ENCODE assay signal across 9 mouse cellular contexts in the genomic region with DNA sequence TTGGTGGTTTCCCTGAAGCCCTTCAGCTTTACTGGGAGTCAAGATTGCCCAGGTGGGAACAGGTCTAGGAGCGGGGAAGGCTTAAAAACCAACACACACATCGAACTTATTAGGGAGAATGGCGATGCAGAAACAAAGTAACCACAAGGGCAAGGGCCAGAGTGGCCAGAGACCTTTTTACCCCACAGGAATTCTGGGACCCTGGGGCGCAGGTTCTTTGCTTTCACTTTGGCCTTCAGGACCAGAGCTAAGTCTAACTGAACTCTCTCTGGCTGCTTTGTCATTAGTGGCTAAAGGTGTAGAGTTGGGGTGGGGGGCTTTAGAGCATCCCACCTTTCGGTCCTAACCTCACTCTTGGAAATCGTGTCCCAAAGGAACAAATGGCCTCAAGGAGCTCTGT. TPM values are rescaled to one million over a fixed set of nuclear protein-coding genes. Genes with fewer than 3 reads are reported as not detected.
DNase-seq lines count a peak whose midpoint lies in the region; ATAC-seq and TF ChIP-seq lines count a peak whose summit lies in the region.
"Had no signal": no experiment of that assay in that cellular context is flagged by ENCODE, and none has a peak within 500 bp of the region (broad histone marks: within the 10 kb centered on the region; RNA-seq: fewer than 3 reads in every experiment).

No protein-coding gene starts in this region.

- DNase-seq in heart, postnatal 36 days: no peak
- DNase-seq in forebrain, postnatal 0 days: peak; percentile 55
- no peak for DNase-seq in layer of hippocampus, adult 8-10 months (ENCODE audit: low spot score in 2 of 2)
- no peak for DNase-seq in left cerebral cortex, postnatal 4 days
- no peak for DNase-seq in natural killer cell, adult 2 months (ENCODE audit: low spot score in 2 of 2)
- DNase-seq: kidney, adult 2 months had no signal

- TF ChIP-seq POLR2A in bone marrow macrophage, adult 2 months (IDR thresholded peaks at IDR 0.05; ENCODE audit: borderline replicate concordance, low read depth, low read length): no peak

- no peak overlapping the region; the same call in 1 of the 2 replicates for H3K9ac ChIP-seq in heart, embryonic 14.5 days (ENCODE audit: low read length)
- H3K9ac ChIP-seq in forebrain, postnatal 0 days: peak overlapping the region; percentile 96
- H3K9ac ChIP-seq in midbrain, embryonic 12.5 days (replicated peaks): peak overlapping the region; percentile 75

- H3K27me3 ChIP-seq in heart, embryonic 14.5 days (ENCODE audit: control insufficient read depth, insufficient read depth, low read length): peaks cover 94% of the 10 kb centered on the region
- H3K27me3 ChIP-seq in forebrain, postnatal 0 days (ENCODE audit: insufficient read depth, low read length): no peaks in the 10 kb centered on the region
- peaks cover 98% of the 10 kb centered on the region for H3K27me3 ChIP-seq in midbrain, embryonic 12.5 days

- WGBS in heart, embryonic 14.5 days: 3% methylated on average over 6 of the region's 6 CpGs
- WGBS in forebrain, postnatal 0 days: 10% methylated on average over 6 of the region's 6 CpGs
- 5% methylated on average over 6 of the region's 6 CpGs for WGBS in midbrain, embryonic 12.5 days

- no peak overlapping the region for H3K27ac ChIP-seq in heart, embryonic 14.5 days (replicated peaks in 1 of 2; ENCODE audit: control insufficient read depth in 1 of 2, insufficient read depth in 1 of 2, low read depth in 2 of 2, low read length in 2 of 2)
- no peak overlapping the region for H3K27ac ChIP-seq in bone marrow macrophage, adult 2 months (ENCODE audit: insufficient read depth, low read depth, low read length)
- peak overlapping the region; percentile 95 for H3K27ac ChIP-seq in forebrain, postnatal 0 days (ENCODE audit: low read depth, low read length)
- peak overlapping the region; percentile 56 for H3K27ac ChIP-seq in midbrain, embryonic 12.5 days (replicated peaks)

- no peak for ATAC-seq in heart, embryonic 14.5 days (ENCODE audit: insufficient number of reproducible peaks, insufficient read depth, low FRiP score, low read depth)
- no peak for ATAC-seq in forebrain, postnatal 0 days
- ATAC-seq in midbrain, embryonic 12.5 days (ENCODE audit: low FRiP score, low read depth): no peak

- H3K9me3 ChIP-seq in heart, embryonic 14.5 days (ENCODE audit: control insufficient read depth, low read length): no peaks in the 10 kb centered on the region
- no peaks in the 10 kb centered on the region for H3K9me3 ChIP-seq in forebrain, postnatal 0 days (ENCODE audit: low read length)
- no peaks in the 10 kb centered on the region for H3K9me3 ChIP-seq in midbrain, embryonic 12.5 days

- H3K4me1 ChIP-seq in heart, embryonic 14.5 days (ENCODE audit: control insufficient read depth in 2 of 2, insufficient read depth in 2 of 2, low read length in 2 of 2): peaks cover 0 to 9% of the 10 kb centered on the region in 2 experiments; a peak in 2 of 4 replicates
- H3K4me1 ChIP-seq in bone marrow macrophage, adult 2 months (ENCODE audit: control insufficient read depth, insufficient read depth, low read length): no peaks in the 10 kb centered on the region
- H3K4me1 ChIP-seq in forebrain, postnatal 0 days (ENCODE audit: insufficient read depth): peaks cover 39% of the 10 kb centered on the region
- H3K4me1 ChIP-seq in midbrain, embryonic 12.5 days: peaks cover 80% of the 10 kb centered on the region

- peak overlapping the region; percentile 20 to 37; a peak in 3 of 4 replicates for H3K4me3 ChIP-seq in heart, embryonic 14.5 days (ENCODE audit: control insufficient read depth in 1 of 2, insufficient read depth in 1 of 2, low read depth in 1 of 2, low read length in 2 of 2)
- peak overlapping the region; percentile 58 for H3K4me3 ChIP-seq in bone marrow macrophage, adult 2 months (ENCODE audit: insufficient read depth, low read length)
- peak overlapping the region; percentile 78 for H3K4me3 ChIP-seq in forebrain, postnatal 0 days (ENCODE audit: low read depth, low read length)
- peak overlapping the region; percentile 55 for H3K4me3 ChIP-seq in midbrain, embryonic 12.5 days

- TF ChIP-seq CTCF in bone marrow macrophage, adult 2 months (IDR thresholded peaks at IDR 0.05; ENCODE audit: low read depth, low read length): no peak
- TF ChIP-seq CTCF in forebrain, postnatal 0 days (IDR thresholded peaks at IDR 0.05; ENCODE audit: low read depth): no peak

- H3K36me3 ChIP-seq in heart, embryonic 14.5 days (ENCODE audit: control insufficient read depth, insufficient read depth, low read length): no peaks in the 10 kb centered on the region
- peaks cover 38% of the 10 kb centered on the region for H3K36me3 ChIP-seq in forebrain, postnatal 0 days (ENCODE audit: insufficient read depth)
- 0 out of 2 replicates have a peak, but pooled peaks cover 5% of the 10 kb centered on the region for H3K36me3 ChIP-seq in midbrain, embryonic 12.5 days

- H3K4me2 ChIP-seq in heart, embryonic 14.5 days (ENCODE audit: low read length): peak overlapping the region; percentile 68
- H3K4me2 ChIP-seq in forebrain, postnatal 0 days (ENCODE audit: low read depth): peak overlapping the region; percentile 97
- peak overlapping the region; percentile 60 for H3K4me2 ChIP-seq in midbrain, embryonic 12.5 days (replicated peaks)

- intact Hi-C loops in heart, postnatal 36 days (cut with DNase I): no loop called here
- intact Hi-C loops in left cerebral cortex, postnatal 4 days (cut with DNase I): loop anchor here (2.0 kb wide), 1 partner anchor 15 kb away; no protein-coding TSS in a partner anchor

RNA-seq across cellular contexts. Expression of gene Rhbg, which starts 38.4 kb away (rescaled TPM):
- not detected in 2 replicates for polyA plus RNA-seq in heart, embryonic 14.5 days (2014; fragmentation: Nextera tagmentation; extraction: Ambion mirVana)
- total RNA-seq in heart, postnatal 36 days (2021): not detected
- not detected in 2 replicates for polyA plus RNA-seq in bone marrow macrophage, adult 2 months (2012; ENCODE audit: insufficient read depth, insufficient read length, missing spikeins)
- 0.19 TPM in 1 of 2 replicates, not detected in the other for total RNA-seq in forebrain, postnatal 0 days (2014; rRNA removed)
- 0.21 and 0.25 TPM in 2 replicates for polyA plus RNA-seq in forebrain, postnatal 0 days (2015; fragmentation: Nextera tagmentation; extraction: Ambion mirVana)
- 0.26 TPM in 1 of 2 replicates, not detected in the other for polyA plus RNA-seq in midbrain, embryonic 12.5 days (2016; fragmentation: Nextera tagmentation; extraction: Ambion mirVana)
- not detected for total RNA-seq in layer of hippocampus, adult 8-10 months (2022)
- 1 to 10 TPM in 1 of 2 experiments, under 1 TPM in 1; 0.46 to 1.4 TPM for total RNA-seq in left cerebral cortex, postnatal 4 days (2021)

Comparison
In these comparisons a context has a peak if more than half of its experiments do, and no peak if none do; other contexts are left out.
1. H3K27ac ChIP-seq: peak in forebrain, postnatal 0 days (single experiment) and midbrain, embryonic 12.5 days (single experiment); none in heart, embryonic 14.5 days (0 of 2) and bone marrow macrophage, adult 2 months (single experiment).
2. Peak in every context shown above with its lines, with median percentiles within 50 percentile points of each other: H3K4me2 ChIP-seq and H3K4me3 ChIP-seq.